Mouse (Mus musculus) CH12.LX (cell line): ENCODE data around the gene Slc27a1. TPM values are rescaled to one million over a fixed set of nuclear protein-coding genes. Genes with fewer than 3 reads are reported as not detected.
"Not testable (repeated sequence)": the region's sequence is repeated elsewhere in the genome, so short reads cannot be mapped to it uniquely, and the experiment has no call there.

Source experiments
- DNase-seq: peaks from one replicate; pipeline ENCODE4 v3.0.0-alpha.2; 2013; ENCODE audit errors: extremely low read depth
- H3K27ac ChIP-seq: 2 replicates; pipeline ENCODE4 v1.5.1; 2012; ENCODE audit warnings: low read depth, mild to moderate bottlenecking, control low read depth, moderate library complexity; ENCODE audit not compliant: insufficient read depth
- H3K27me3 ChIP-seq: replicated peaks from 2 replicates; pipeline ENCODE3; 2012; ENCODE audit warnings: inconsistent platforms
- H3K36me3 ChIP-seq, 2 experiments: replicated peaks in 1 of 2; 2 replicates each; pipeline versions ENCODE3 to v1.6.1; 2012; ENCODE audit warnings: inconsistent platforms in 1 of 2, low read length in 1 of 2, mild to moderate bottlenecking in 1 of 2, mixed read lengths in 1 of 2, moderate library complexity in 1 of 2; ENCODE audit not compliant: control insufficient read depth in 1 of 2, insufficient read depth in 1 of 2
- H3K4me1 ChIP-seq, 2 experiments: 2 replicates each; pipeline ENCODE4 v1.6.1; 2012; ENCODE audit warnings: inconsistent platforms in 1 of 2, moderate library complexity in 1 of 2; ENCODE audit not compliant: insufficient read depth in 2 of 2, control insufficient read depth in 1 of 2
- H3K4me2 ChIP-seq: 2 replicates; pipeline ENCODE4 v1.6.1; 2012; ENCODE audit warnings: low read depth, mild to moderate bottlenecking, control low read depth; ENCODE audit not compliant: poor library complexity, insufficient read depth, severe bottlenecking
- H3K4me3 ChIP-seq, 3 experiments: fragments of 150-350 bp in 1 of 3; sonication (generic) in 1 of 3; replicated peaks in 1 of 3; 2 replicates each; pipeline versions ENCODE3 to v1.5.1; 2011 to 2012; ENCODE audit warnings: low read depth in 2 of 3, low read length in 2 of 3, mild to moderate bottlenecking in 2 of 3, moderate library complexity in 2 of 3, control low read depth in 1 of 3, improper control_type of control experiment in 1 of 3, inconsistent platforms in 1 of 3, mixed read lengths in 1 of 3; ENCODE audit not compliant: poor library complexity in 1 of 3
- H3K79me2 ChIP-seq: replicated peaks from 2 replicates; pipeline ENCODE4 v1.6.1; 2012; ENCODE audit warnings: mild to moderate bottlenecking, moderate library complexity; ENCODE audit not compliant: control insufficient read depth, poor library complexity, insufficient read depth, severe bottlenecking; ENCODE audit errors: extremely low read depth
- H3K9ac ChIP-seq: 2 replicates; pipeline ENCODE4 v1.6.1; 2012; ENCODE audit warnings: low read depth, mild to moderate bottlenecking, control low read depth, moderate library complexity; ENCODE audit not compliant: insufficient read depth
- H3K9me3 ChIP-seq: replicated peaks from 2 replicates; pipeline ENCODE3; 2012; ENCODE audit warnings: low read length, inconsistent platforms, mixed read lengths
- BHLHE40 ChIP-seq: IDR thresholded peaks from 2 replicates; pipeline ENCODE4 v1.6.1; 2011; ENCODE audit warnings: mild to moderate bottlenecking, low read depth, low read length, improper control_type of control experiment
- CHD1 ChIP-seq: IDR thresholded peaks from 2 replicates; pipeline ENCODE4 v1.6.1; 2012; ENCODE audit warnings: low read depth, low read length, improper control_type of control experiment, inconsistent platforms
- CTCF ChIP-seq, 2 experiments: IDR thresholded peaks in 1 of 2; conservative IDR thresholded peaks in 1 of 2; 2 replicates each; pipeline ENCODE4 v1.5.1; 2011 to 2012; ENCODE audit warnings: low read depth in 2 of 2, low read length in 2 of 2, improper control_type of control experiment in 1 of 2, inconsistent platforms in 1 of 2, mild to moderate bottlenecking in 1 of 2, moderate library complexity in 1 of 2
- E2F4 ChIP-seq: IDR thresholded peaks from 2 replicates; pipeline ENCODE4 v1.6.1; 2011; ENCODE audit warnings: low read depth, low read length, improper control_type of control experiment; ENCODE audit not compliant: insufficient replicate concordance
- ELF1 ChIP-seq: IDR thresholded peaks from 2 replicates; pipeline ENCODE4 v1.6.1; 2014; ENCODE audit warnings: low read depth, mild to moderate bottlenecking, inconsistent platforms, low read length, improper control_type of control experiment
- EP300 ChIP-seq: IDR thresholded peaks from 2 replicates; pipeline ENCODE4 v1.6.1; 2011; ENCODE audit warnings: low read length, improper control_type of control experiment
- HCFC1 ChIP-seq: IDR thresholded peaks from 2 replicates; pipeline ENCODE4 v1.6.1; 2012; ENCODE audit warnings: low read depth, mild to moderate bottlenecking, inconsistent platforms, low read length, improper control_type of control experiment
- IRF4 ChIP-seq: IDR thresholded peaks from 2 replicates; pipeline ENCODE4 v1.6.1; 2014; ENCODE audit warnings: low read depth, mild to moderate bottlenecking, inconsistent platforms, low read length, improper control_type of control experiment
- JUN ChIP-seq: IDR thresholded peaks from 2 replicates; pipeline ENCODE4 v1.6.1; 2011; ENCODE audit warnings: low read depth, mild to moderate bottlenecking, low read length, improper control_type of control experiment, moderate library complexity; ENCODE audit not compliant: insufficient read depth
- JUND ChIP-seq: conservative IDR thresholded peaks from 2 replicates; pipeline ENCODE4 v1.6.1; 2011; ENCODE audit warnings: low read depth, low read length, improper control_type of control experiment
- KAT2A ChIP-seq: IDR thresholded peaks from 2 replicates; pipeline ENCODE4 v1.6.1; 2012; ENCODE audit warnings: low read length, improper control_type of control experiment, inconsistent platforms; ENCODE audit not compliant: insufficient replicate concordance
- MAFK ChIP-seq: IDR thresholded peaks from 2 replicates; pipeline ENCODE4 v1.6.1; 2011; ENCODE audit warnings: low read length, improper control_type of control experiment; ENCODE audit not compliant: insufficient replicate concordance
- MAX ChIP-seq: IDR thresholded peaks from 2 replicates; pipeline ENCODE4 v1.6.1; 2011; ENCODE audit warnings: low read length, improper control_type of control experiment
- MXI1 ChIP-seq: IDR thresholded peaks from 2 replicates; pipeline ENCODE4 v1.6.1; 2011; ENCODE audit warnings: mild to moderate bottlenecking, low read depth, low read length, improper control_type of control experiment
- MYC ChIP-seq: IDR thresholded peaks from 2 replicates; pipeline ENCODE4 v1.6.1; 2011; ENCODE audit warnings: low read depth, mild to moderate bottlenecking, improper control_type of control experiment, low read length
- NELFE ChIP-seq: IDR thresholded peaks from 2 replicates; pipeline ENCODE4 v1.6.1; 2011; ENCODE audit warnings: low read depth, low read length, improper control_type of control experiment
- NRF1 ChIP-seq: IDR thresholded peaks from 2 replicates; pipeline ENCODE4 v1.6.1; 2014; ENCODE audit warnings: low read depth, mild to moderate bottlenecking, inconsistent platforms, low read length, improper control_type of control experiment, moderate library complexity
- POLR2A ChIP-seq: IDR thresholded peaks from 2 replicates; pipeline ENCODE4 v1.6.1; 2011; ENCODE audit warnings: low read depth, mild to moderate bottlenecking, improper control_type of control experiment, low read length
- RAD21 ChIP-seq: IDR thresholded peaks from 2 replicates; pipeline ENCODE4 v1.6.1; 2011; ENCODE audit warnings: low read depth, mild to moderate bottlenecking, low read length, improper control_type of control experiment, moderate library complexity
- RCOR1 ChIP-seq: conservative IDR thresholded peaks from 2 replicates; pipeline ENCODE4 v1.6.1; 2012; ENCODE audit warnings: low read depth, mild to moderate bottlenecking, inconsistent platforms, low read length, improper control_type of control experiment
- SIN3A ChIP-seq: IDR thresholded peaks from 2 replicates; pipeline ENCODE4 v1.6.1; 2012; ENCODE audit warnings: low read length, improper control_type of control experiment, inconsistent platforms
- SMC3 ChIP-seq: IDR thresholded peaks from 2 replicates; pipeline ENCODE4 v1.6.1; 2011; ENCODE audit warnings: low read depth, low read length, improper control_type of control experiment
- TBP ChIP-seq: conservative IDR thresholded peaks from 2 replicates; pipeline ENCODE4 v1.6.1; 2011; ENCODE audit warnings: low read depth, low read length, improper control_type of control experiment
- TCF12 ChIP-seq: IDR thresholded peaks from 2 replicates; pipeline ENCODE4 v1.6.1; 2014; ENCODE audit warnings: low read depth, mild to moderate bottlenecking, inconsistent platforms, low read length, improper control_type of control experiment
- USF1 ChIP-seq: IDR thresholded peaks from 2 replicates; pipeline ENCODE4 v1.6.1; 2014; ENCODE audit warnings: low read depth, mild to moderate bottlenecking, inconsistent platforms, low read length, improper control_type of control experiment
- ZC3H11A ChIP-seq: IDR thresholded peaks from 2 replicates; pipeline ENCODE4 v1.6.1; 2012; ENCODE audit warnings: low read depth, mild to moderate bottlenecking, inconsistent platforms, low read length, improper control_type of control experiment
- dilution Hi-C: fragments of 300-500 bp; cut with MboI; formaldehyde crosslinking; loops from 2 replicates; pipeline ENCODE4 v1.14.3; 2020; ENCODE audit warnings: low sequenced_read_pairs; ENCODE audit not compliant: extremely low pct_unique_long_range_greater_than_20kb, extremely low pct_ligation_motif_present
- in situ Hi-C: fragments of 300-500 bp; cut with MboI; formaldehyde crosslinking; loops from 3 replicates; pipeline ENCODE4 v1.14.3; 2019; ENCODE audit warnings: low sequenced_read_pairs, low pct_ligation_motif_present, low pct_unique_long_range_greater_than_20kb, mixed read lengths
- polyA plus RNA-seq: library from polyadenylated mRNA; unstranded; fragments of >175 nt; gene quantifications from 2 replicates; pipeline ENCODE4 v1.2.1, GENCODE M21; 2012; ENCODE audit warnings: low read depth; ENCODE audit not compliant: insufficient read length
- total RNA-seq, 2 experiments: library from RNA; depleted of rRNA; stranded (reverse); fragments of 300-350 nt in 1 of 2; fragments of >200 nt in 1 of 2; gene quantifications; 2 replicates each; pipeline ENCODE4 v1.2.3; 2012 to 2014

Slc27a1 gene
- total and polyA plus RNA-seq, 3 experiments, result 1.8 to 4.0 (median 2.4) TPM

DNA sequence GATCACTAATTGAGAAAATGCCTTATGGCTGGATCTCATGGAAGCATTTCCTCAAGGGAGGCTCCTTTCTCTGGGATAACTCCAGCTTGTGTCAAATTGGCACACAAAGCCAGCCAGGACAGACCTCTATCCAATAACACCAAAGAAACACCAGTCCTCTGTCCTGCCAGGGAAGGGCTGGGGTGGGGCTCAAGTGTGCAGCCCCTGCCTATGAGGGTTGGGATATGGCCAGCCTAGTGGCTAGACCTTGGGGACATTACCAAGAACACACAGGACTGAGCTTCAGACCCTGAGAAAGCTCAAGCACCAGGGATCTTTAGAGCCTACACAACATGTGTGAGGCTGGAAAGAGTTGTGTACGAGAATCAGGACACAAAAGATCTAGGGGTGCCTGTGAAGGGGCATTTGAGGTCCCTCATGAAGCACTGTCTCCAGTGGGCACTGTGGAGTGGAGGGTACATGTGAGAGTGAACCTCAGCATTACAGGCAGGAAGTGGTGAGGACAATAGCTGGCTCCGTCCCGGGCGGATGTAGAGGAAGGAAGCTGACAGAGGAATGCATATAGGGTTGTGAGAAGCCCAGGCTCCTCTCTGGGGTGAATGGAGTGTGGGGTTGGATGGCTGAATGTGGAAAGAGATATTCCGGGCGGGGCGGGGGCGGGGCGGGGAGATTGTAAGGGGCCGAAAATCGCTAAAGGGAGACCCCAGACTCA is 40.2 kb upstream of the Slc27a1 start:
- no peak for DNase-seq
- Histone ChIP-seq H3K4me3 (no peak overlapping the region), H3K27ac (peak overlapping the region; percentile 5; the same call in 1 of the 2 replicates), H3K36me3 (no peaks in the 10 kb centered on the region), H3K79me2 (no peaks in the 10 kb centered on the region), H3K9ac (no peak overlapping the region), H3K4me1 (peaks cover 32 to 60% of the 10 kb centered on the region in 2 experiments), H3K4me2 (no peak overlapping the region), H3K27me3 (no peaks in the 10 kb centered on the region), H3K9me3 (no peaks in the 10 kb centered on the region)
- dilution Hi-C loops, result no loop called here
- no peak for TF ChIP-seq RCOR1
- no peak for TF ChIP-seq MXI1
- no peak for TF ChIP-seq IRF4
- no peak for TF ChIP-seq ZC3H11A
- no peak for TF ChIP-seq NRF1
- TF ChIP-seq NELFE, result no peak
- TF ChIP-seq USF1, result no peak
- TF ChIP-seq TCF12, result no peak
- no peak for TF ChIP-seq HCFC1
- no peak for TF ChIP-seq KAT2A
- TF ChIP-seq MAX, result no peak
- no peak for TF ChIP-seq TBP
- TF ChIP-seq BHLHE40, result no peak
- no peak for TF ChIP-seq SIN3A
- no peak for TF ChIP-seq ELF1
- no peak for TF ChIP-seq JUN
- TF ChIP-seq E2F4, result no peak
- TF ChIP-seq CHD1, result no peak
- no peak for TF ChIP-seq CTCF (conservative IDR thresholded peaks at IDR 0.05 in 1 of 2, IDR thresholded peaks at IDR 0.05 in 1 of 2; ENCODE audit: low read depth in 2 of 2, low read length in 2 of 2)
- TF ChIP-seq MAFK, result no peak
- in situ Hi-C loops, result no loop called here

DNA sequence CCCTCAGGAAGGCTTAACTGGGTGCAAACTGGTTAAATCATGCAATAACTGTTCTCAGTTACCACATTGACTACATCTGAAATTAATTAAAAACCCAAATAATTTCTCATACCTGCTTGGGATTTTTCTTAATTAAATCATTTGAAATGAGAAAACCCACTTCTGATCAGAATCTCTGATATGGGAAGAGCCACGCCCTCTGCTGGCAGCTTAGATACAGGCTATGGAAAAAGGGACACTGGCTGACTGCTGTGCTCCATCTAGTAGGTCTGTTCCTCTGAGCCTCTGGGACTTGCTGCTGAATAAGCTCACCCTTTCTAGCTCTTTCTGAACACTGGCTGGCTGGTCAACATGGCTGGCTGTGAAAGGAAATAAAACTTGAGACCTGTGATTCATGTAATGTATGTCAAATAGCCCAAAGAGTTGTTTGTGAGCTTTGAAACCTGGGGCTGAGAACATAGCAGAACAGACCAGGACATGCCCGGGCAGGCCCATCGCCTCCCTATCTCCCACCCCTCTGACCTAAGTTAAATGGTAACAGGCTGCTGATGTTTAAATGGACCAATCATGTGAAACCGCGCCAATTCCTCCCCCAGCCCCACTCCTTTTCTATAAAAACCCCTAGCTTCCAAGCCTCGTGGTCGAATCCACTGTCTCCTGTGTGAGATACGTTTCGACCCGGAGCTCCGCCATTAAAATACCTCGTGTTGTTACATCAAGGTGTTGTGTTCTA is 37.8 kb upstream of the Slc27a1 start:
- H3K4me1 ChIP-seq, result peaks cover 38 to 82% of the 10 kb centered on the region in 2 experiments
- H3K27ac ChIP-seq, result peak overlapping the region; percentile 90

More for the DNA sequence above, 37.8 kb upstream of the Slc27a1 start:
- H3K9me3 ChIP-seq, H3K79me2 ChIP-seq, in situ Hi-C loops, dilution Hi-C loops, H3K27me3 ChIP-seq, H3K4me2 ChIP-seq, H3K4me3 ChIP-seq: not testable (repeated sequence)
- peaks cover 5 to 15% of the 10 kb centered on the region in 2 experiments for H3K36me3 ChIP-seq
- TF ChIP-seq JUND (0 out of 2 replicates have a peak, but pooled peaks have one; percentile 16), EP300 (peak; percentile 48; the same call in 1 of the 2 replicates), MAX (peak; percentile 80), MYC (peak; percentile 39; the same call in 1 of the 2 replicates), NELFE (peak; percentile 36), E2F4 (0 out of 2 replicates have a peak, but pooled peaks have one; percentile 9), TCF12 (peak; percentile 32; the same call in 1 of the 2 replicates), SIN3A (peak; percentile 35; the same call in 1 of the 2 replicates), CTCF (conservative IDR thresholded peaks at IDR 0.05 in 1 of 2, IDR thresholded peaks at IDR 0.05 in 1 of 2; ENCODE audit: low read depth in 2 of 2, low read length in 2 of 2) (peak; percentile 34 to 73; a peak in 3 of 4 replicates), IRF4 (peak; percentile 38), POLR2A (peak; percentile 53; the same call in 1 of the 2 replicates), RAD21 (peak; percentile 3), SMC3 (peak; percentile 33; the same call in 1 of the 2 replicates), CHD1 (peak; percentile 93; the same call in 1 of the 2 replicates), HCFC1 (peak; percentile 27; the same call in 1 of the 2 replicates)
- H3K9ac ChIP-seq, result peak overlapping the region; percentile 23; the same call in 1 of the 2 replicates
- peak; percentile 84 for DNase-seq
